Mouse (Mus musculus) layer of hippocampus, postnatal 10 days (tissue): ENCODE results near the gene Vsig10l. TPM values are rescaled to one million over a fixed set of nuclear protein-coding genes. Genes with fewer than 3 reads are reported as not detected.

Source experiments
- DNase-seq, 2 experiments: peaks; one replicate each; pipeline ENCODE4 v3.0.0; 2021; ENCODE audit warnings: low spot score in 2 of 2
- total RNA-seq, 2 experiments: library from RNA; stranded (reverse); gene quantifications; 2 replicates each; pipeline ENCODE4 v1.2.3; 2021

Gene Vsig10l
- total RNA-seq, 2 experiments from 2014 or later, result 3.6 to 5.5 TPM

GRCm38 (mm10) chr7:43453599-43454355, 9.2 kb upstream of the Vsig10l start:
- DNase-seq, result no peak

GRCm38 (mm10) chr7:43454371-43454770, 8.6 kb upstream of the Vsig10l start:
- no peak for DNase-seq

- no peak for DNase-seq
Measured at GRCm38 (mm10) chr7:43463976-43464375, 1.0 kb downstream of the Vsig10l start.

GRCm38 (mm10) chr7:43464864-43465343, 2.0 kb downstream of the Vsig10l start:
- peak in 1 of 2 experiments; percentile 34 for DNase-seq

- peak; percentile 82 to 85 for DNase-seq
Measured at GRCm38 (mm10) chr7:43465344-43466098, 2.6 kb downstream of the Vsig10l start.

GRCm38 (mm10) chr7:43466099-43466694, 3.2 kb downstream of the Vsig10l start:
- DNase-seq, result peak; percentile 83 to 87

- DNase-seq, result peak; percentile 44 to 59
Measured at GRCm38 (mm10) chr7:43470373-43470772, 7.4 kb downstream of the Vsig10l start.

GRCm38 (mm10) chr7:43475706-43476105, 12.8 kb downstream of the Vsig10l start:
- DNase-seq, result no peak

GRCm38 (mm10) chr7:43476376-43476775, 13.4 kb downstream of the Vsig10l start:
- no peak for DNase-seq

GRCm38 (mm10) chr7:43481191-43481590, 18.2 kb downstream of the Vsig10l start:
- DNase-seq, result no peak

GRCm38 (mm10) chr7:43482090-43482716, 19.3 kb downstream of the Vsig10l start:
- peak; percentile 58 to 64 for DNase-seq

GRCm38 (mm10) chr7:43483236-43483635, 20.3 kb downstream of the Vsig10l start:
- no peak for DNase-seq

- DNase-seq, result no peak
Measured at GRCm38 (mm10) chr7:43488646-43489045, 25.7 kb downstream of the Vsig10l start.

GRCm38 (mm10) chr7:43489631-43490125, 26.7 kb downstream of the Vsig10l start, which contains the start of gene Iglon5:
Gene Iglon5, minus strand, starts transcription at chr7:43490075.
- DNase-seq, result peak; percentile 37 to 55

GRCm38 (mm10) chr7:43490182-43490584, 27.2 kb downstream of the Vsig10l start:
- peak; percentile 78 to 83 for DNase-seq

GRCm38 (mm10) chr7:43490861-43491260, 27.9 kb downstream of the Vsig10l start:
- no peak for DNase-seq

- DNase-seq, result peak; percentile 66 to 75
Measured at GRCm38 (mm10) chr7:43495343-43496021, 32.5 kb downstream of the Vsig10l start.

GRCm38 (mm10) chr7:43511707-43512478, 48.9 kb downstream of the Vsig10l start:
- no peak for DNase-seq

- no peak for DNase-seq
Measured at GRCm38 (mm10) chr7:43512519-43512918, 49.6 kb downstream of the Vsig10l start.

- no peak for DNase-seq
Measured at GRCm38 (mm10) chr7:43515076-43515475, 52.1 kb downstream of the Vsig10l start.
